Mouse (Mus musculus) C2C12 (cell line): ENCODE results near the gene Snx33. TPM values are rescaled to one million over a fixed set of nuclear protein-coding genes. Genes with fewer than 3 reads are reported as not detected.
A peak's percentile ranks its signal among the peaks of the same experiment; 100 is the strongest.

ENCODE experiments used
- H3K27me3 ChIP-seq: one replicate; pipeline ENCODE4 v1.6.1; 2011; ENCODE audit not compliant: control insufficient read depth, insufficient read depth, insufficient read length
- H3K36me3 ChIP-seq: one replicate; pipeline ENCODE4 v1.6.1; 2011; ENCODE audit not compliant: control insufficient read depth, insufficient read depth
- H3K4me3 ChIP-seq: one replicate; pipeline ENCODE4 v1.5.1; 2011; ENCODE audit warnings: mild to moderate bottlenecking, control low read depth; ENCODE audit not compliant: poor library complexity, insufficient read depth, severe bottlenecking
- H3K79me2 ChIP-seq: one replicate; pipeline ENCODE4 v1.6.1; 2011; ENCODE audit not compliant: control insufficient read depth, insufficient read depth
- H3K79me3 ChIP-seq: one replicate; pipeline ENCODE4 v1.6.1; 2011; ENCODE audit warnings: low read depth, control low read depth
- H3ac ChIP-seq: one replicate; pipeline ENCODE3; 2011; ENCODE audit warnings: low read depth; ENCODE audit not compliant: control insufficient read depth, insufficient read length
- CEBPB ChIP-seq: IDR thresholded peaks from one replicate; pipeline ENCODE4 v1.6.1; 2011; ENCODE audit warnings: low read depth, mild to moderate bottlenecking, control low read depth, moderate library complexity
- CTCF ChIP-seq: IDR thresholded peaks from one replicate; pipeline ENCODE4 v1.5.1; 2011; ENCODE audit not compliant: control insufficient read depth, insufficient read depth, insufficient read length
- FOSL1 ChIP-seq: IDR thresholded peaks from one replicate; pipeline ENCODE4 v1.8.0; 2011; ENCODE audit warnings: mild to moderate bottlenecking, low read length; ENCODE audit not compliant: poor library complexity, insufficient read depth, severe bottlenecking
- MAX ChIP-seq: IDR thresholded peaks from one replicate; pipeline ENCODE4 v1.6.1; 2011; ENCODE audit warnings: mild to moderate bottlenecking, control low read depth
- MYOD1 ChIP-seq: IDR thresholded peaks from one replicate; pipeline ENCODE4 v1.6.1; 2011; ENCODE audit warnings: low read depth; ENCODE audit not compliant: control insufficient read depth, insufficient read length
- MYOG ChIP-seq: IDR thresholded peaks from one replicate; pipeline ENCODE4 v1.6.1; 2011; ENCODE audit not compliant: control insufficient read depth, insufficient read length; ENCODE audit errors: extremely low read depth
- USF1 ChIP-seq: IDR thresholded peaks from one replicate; pipeline ENCODE4 v1.6.1; 2011; ENCODE audit warnings: low read depth, mild to moderate bottlenecking, control low read depth, moderate library complexity
- polyA plus RNA-seq: library from polyadenylated mRNA; unstranded; fragments of >200 nt; fragmentation: generic; extraction: Trizol; gene quantifications from one replicate; pipeline ENCODE4 v1.2.1, GENCODE M21; 2012; ENCODE audit warnings: missing spikeins

The Snx33 gene
- polyA plus RNA-seq, 1 experiment, result 5.7 TPM

DNA sequence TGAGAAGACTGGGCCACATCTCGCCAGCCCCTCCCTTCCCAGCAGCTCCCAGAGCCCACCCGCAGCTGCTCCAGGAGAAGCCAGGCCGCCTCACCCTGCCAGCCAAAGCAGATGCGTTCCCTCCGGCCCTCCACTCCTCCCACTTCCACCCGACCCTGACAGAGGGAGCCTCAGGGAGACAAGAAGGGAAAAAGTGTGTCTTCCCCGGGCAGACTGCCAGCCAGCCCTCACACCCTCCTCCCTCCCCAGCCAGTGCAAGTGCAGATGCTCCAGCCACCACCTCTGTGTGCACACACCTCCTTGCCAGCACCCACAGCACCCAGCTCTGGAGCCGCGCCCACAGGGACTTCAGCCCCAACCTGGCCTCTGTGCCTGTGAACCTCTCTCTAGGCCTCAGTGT, 51.4 kb downstream of the Snx33 start:
- no peaks in the 10 kb centered on the region for H3K36me3 ChIP-seq
- H3K27me3 ChIP-seq, result no peaks in the 10 kb centered on the region
- H3K79me3 ChIP-seq, result no peaks in the 10 kb centered on the region
- H3ac ChIP-seq, result peak overlapping the region; percentile 26
- no peak overlapping the region for H3K4me3 ChIP-seq
- TF ChIP-seq USF1 (no peak), MYOD1 (no peak), MAX (no peak), CTCF (no peak), MYOG (no peak), CEBPB (no peak), FOSL1 (no peak)
- peaks cover 7% of the 10 kb centered on the region for H3K79me2 ChIP-seq

DNA sequence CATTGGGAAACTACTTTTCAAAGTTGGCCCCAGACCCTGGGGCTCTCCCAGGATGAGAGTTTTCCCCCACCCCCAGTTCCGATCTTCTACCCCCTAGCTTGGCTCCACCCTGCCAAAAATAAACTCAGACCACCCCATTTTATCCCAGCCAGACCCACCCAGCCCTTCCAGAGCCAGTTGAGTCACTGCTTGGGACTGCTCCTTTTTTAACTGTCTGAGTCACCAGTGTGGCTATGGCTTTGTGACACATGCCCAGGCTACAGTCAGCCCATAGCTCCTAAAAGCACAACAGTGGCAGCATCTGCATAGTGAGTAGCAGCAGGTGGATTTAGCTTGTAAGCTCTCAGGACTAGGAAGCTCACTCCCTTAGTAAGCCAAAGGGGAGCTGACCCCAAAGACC, 55.1 kb downstream of the Snx33 start:
- TF ChIP-seq FOSL1 (peak; percentile 60), MYOD1 (peak; percentile 57), CEBPB (no peak), MAX (peak; percentile 43), USF1 (peak; percentile 6), MYOG (no peak), CTCF (no peak)
- Histone ChIP-seq H3K36me3 (no peaks in the 10 kb centered on the region), H3ac (no peak overlapping the region), H3K79me3 (peaks cover 8% of the 10 kb centered on the region), H3K27me3 (no peaks in the 10 kb centered on the region), H3K4me3 (no peak overlapping the region), H3K79me2 (peaks cover 28% of the 10 kb centered on the region)

DNA sequence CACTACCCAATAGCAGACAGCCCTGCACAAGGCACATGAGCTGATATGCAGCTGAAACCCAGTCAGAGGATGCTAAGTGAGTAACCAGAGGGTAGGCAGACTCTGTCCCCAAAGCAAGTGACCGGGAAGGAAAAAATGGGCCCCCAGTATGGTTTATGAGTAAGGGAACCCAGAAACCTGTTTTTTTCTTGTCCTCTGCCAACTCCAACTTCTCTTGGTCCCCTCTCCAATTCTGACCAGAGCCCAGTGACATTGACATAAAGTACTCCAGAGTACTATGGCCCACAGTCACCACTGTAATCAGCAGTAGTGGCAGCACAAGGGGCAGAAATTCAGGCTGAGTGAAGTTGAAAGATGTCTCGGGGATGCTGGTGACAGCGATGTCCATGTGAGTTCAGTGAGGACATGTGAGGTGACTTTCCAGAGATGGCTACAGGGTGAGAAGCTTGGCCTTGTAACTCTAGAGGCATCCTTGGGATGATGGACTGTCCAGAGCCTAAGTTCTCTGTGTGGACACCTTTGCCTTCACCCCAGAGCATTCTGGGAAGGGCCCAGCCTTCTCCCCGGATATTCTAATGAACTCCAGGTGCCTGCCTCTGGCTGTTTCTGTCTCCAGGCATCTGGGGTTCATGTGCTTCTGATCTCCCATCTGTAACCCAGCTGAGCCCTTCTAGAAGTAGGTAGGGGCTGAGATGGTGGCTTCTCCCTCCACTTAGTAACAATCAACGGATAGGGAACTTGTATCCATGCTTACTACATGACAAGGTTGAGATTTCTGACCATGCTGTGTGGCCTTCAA, 55.9 kb downstream of the Snx33 start:
- Histone ChIP-seq H3K4me3 (no peak overlapping the region), H3K79me3 (peaks cover 13% of the 10 kb centered on the region), H3ac (no peak overlapping the region), H3K27me3 (no peaks in the 10 kb centered on the region), H3K79me2 (peaks cover 36% of the 10 kb centered on the region), H3K36me3 (no peaks in the 10 kb centered on the region)
- no peak for TF ChIP-seq MYOG
- no peak for TF ChIP-seq MYOD1
- TF ChIP-seq MAX, result no peak
- no peak for TF ChIP-seq CTCF
- TF ChIP-seq USF1, result no peak
- no peak for TF ChIP-seq CEBPB
- TF ChIP-seq FOSL1, result no peak

DNA sequence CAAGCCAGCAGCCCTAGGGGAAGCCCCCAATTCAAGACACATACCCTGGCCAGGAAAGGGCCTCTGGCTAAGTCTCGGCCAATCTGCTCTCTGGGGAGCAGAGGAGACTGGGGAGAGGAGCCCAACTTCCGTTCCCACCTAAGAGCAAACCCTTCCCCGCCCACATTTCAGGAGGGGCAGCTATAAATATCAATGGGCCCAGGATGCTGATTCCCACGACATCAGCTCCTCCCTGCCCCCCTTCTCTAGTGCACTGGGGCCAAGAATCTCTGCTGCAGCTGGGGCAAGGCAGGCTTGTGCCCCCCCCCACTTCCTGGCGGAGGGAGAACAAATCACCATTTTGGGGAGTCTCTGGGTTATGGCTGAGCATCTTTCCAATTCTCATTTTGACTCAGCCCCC, 57.0 kb downstream of the Snx33 start:
- Histone ChIP-seq H3K79me3 (peaks cover 13% of the 10 kb centered on the region), H3K36me3 (no peaks in the 10 kb centered on the region), H3ac (no peak overlapping the region), H3K79me2 (peaks cover 47% of the 10 kb centered on the region), H3K4me3 (no peak overlapping the region), H3K27me3 (no peaks in the 10 kb centered on the region)
- TF ChIP-seq CTCF, result no peak

DNA sequence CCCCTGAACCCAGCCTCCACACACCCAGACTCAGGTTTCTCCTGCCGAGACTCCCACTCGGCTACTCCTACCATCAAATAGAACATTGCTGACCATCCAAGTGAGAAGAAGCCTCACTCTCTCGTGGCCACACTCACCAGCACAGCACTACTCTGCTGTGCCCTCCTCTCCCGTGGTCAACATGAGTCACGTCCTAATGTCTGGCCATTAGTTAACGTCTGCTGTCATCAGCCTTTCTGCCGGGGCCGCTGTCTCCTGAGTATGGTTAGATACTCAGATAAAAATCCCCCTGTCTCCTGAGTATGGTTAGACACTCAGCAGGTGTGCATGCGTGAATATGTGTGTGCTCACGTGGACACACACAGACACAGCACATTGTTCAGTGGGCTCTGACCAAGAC, 57.4 kb downstream of the Snx33 start:
- H3K36me3 ChIP-seq, result no peaks in the 10 kb centered on the region
- peaks cover 51% of the 10 kb centered on the region for H3K79me2 ChIP-seq
- no peak overlapping the region for H3K4me3 ChIP-seq
- H3K27me3 ChIP-seq, result no peaks in the 10 kb centered on the region
- TF ChIP-seq USF1 (peak; percentile 76), FOSL1 (peak; percentile 29), CTCF (no peak), CEBPB (no peak), MAX (peak; percentile 68), MYOD1 (peak; percentile 83), MYOG (no peak)
- H3ac ChIP-seq, result no peak overlapping the region
- peaks cover 14% of the 10 kb centered on the region for H3K79me3 ChIP-seq

DNA sequence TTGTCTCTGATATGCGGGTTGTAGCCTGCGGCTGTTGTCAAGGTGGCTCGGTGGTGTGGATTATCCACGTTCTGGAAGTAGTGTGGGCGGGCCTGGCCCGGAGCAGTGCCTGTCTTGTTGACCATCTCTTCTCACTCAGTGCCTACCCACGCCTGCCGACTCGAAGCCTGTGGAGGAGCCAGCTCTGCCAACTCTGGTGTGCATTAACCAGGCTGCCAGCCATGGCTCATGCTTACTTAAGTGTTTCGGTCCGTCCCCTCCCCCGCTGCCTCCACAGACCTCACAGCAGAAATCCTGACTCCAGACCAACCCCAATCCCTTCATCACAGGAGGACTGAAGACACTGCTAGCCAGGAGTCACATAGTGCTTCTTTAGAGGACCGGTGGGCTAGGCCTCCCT, 58.6 kb downstream of the Snx33 start:
- no peaks in the 10 kb centered on the region for H3K27me3 ChIP-seq
- TF ChIP-seq MAX (no peak), USF1 (no peak)
- H3K79me3 ChIP-seq, result peaks cover 15% of the 10 kb centered on the region
- H3K36me3 ChIP-seq, result no peaks in the 10 kb centered on the region
- H3ac ChIP-seq, result no peak overlapping the region
- H3K79me2 ChIP-seq, result peaks cover 57% of the 10 kb centered on the region
- H3K4me3 ChIP-seq, result no peak overlapping the region
